ENCODE assay signal across 18 mouse cellular contexts in the genomic region with DNA sequence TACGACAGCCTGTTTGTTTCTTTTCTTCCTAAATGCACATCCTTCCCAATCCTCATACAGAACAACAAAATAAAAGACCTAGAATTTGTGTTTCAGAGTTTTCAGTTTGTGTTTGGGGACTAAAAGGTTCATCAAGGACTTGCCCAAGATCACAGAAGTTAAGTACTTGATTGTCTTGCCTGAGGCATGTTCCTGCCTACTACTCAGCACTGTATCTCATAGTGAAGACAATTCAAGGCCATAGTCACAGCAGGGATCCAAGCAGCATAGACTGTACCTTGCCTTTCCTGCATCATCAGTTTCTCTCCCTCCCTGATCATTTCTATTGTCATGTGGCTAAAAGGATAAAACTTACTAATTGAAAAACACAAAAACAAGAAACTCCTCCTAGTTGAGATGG.
"Had no signal": no experiment of that assay in that cellular context is flagged by ENCODE, and none has a peak within 500 bp of the region (broad histone marks: within the 10 kb centered on the region; RNA-seq: fewer than 3 reads in every experiment).

No protein-coding gene starts in this region.

- H3K9me3 ChIP-seq: limb, embryonic 15.5 days; liver, embryonic 13.5 days; neural tube, embryonic 12.5 days; neural tube, embryonic 15.5 days; stomach, embryonic 15.5 days had no signal

- H3K9ac ChIP-seq: limb, embryonic 12.5 days; limb, embryonic 15.5 days; liver, embryonic 13.5 days; neural tube, embryonic 12.5 days; neural tube, embryonic 15.5 days; stomach, embryonic 15.5 days had no signal

- DNase-seq: kidney, postnatal 36 days; left cerebral cortex, postnatal 4 days; liver, embryonic 13.5 days; lung, adult 2 months; lung, postnatal 14 days; lung, postnatal 4 days; midbrain, embryonic 14.5 days; retina, postnatal 1 day; right cerebral cortex, postnatal 25 days; spleen, adult 18-20 months; thymus, postnatal 25 days had no signal

- H3K4me3 ChIP-seq: limb, embryonic 12.5 days; limb, embryonic 15.5 days; liver, embryonic 13.5 days; neural tube, embryonic 12.5 days; neural tube, embryonic 15.5 days; stomach, embryonic 15.5 days had no signal

- H3K27me3 ChIP-seq: limb, embryonic 12.5 days; limb, embryonic 15.5 days; liver, embryonic 13.5 days; neural tube, embryonic 12.5 days; neural tube, embryonic 15.5 days; stomach, embryonic 15.5 days had no signal

- H3K4me1 ChIP-seq: limb, embryonic 12.5 days; limb, embryonic 15.5 days; liver, embryonic 13.5 days; neural tube, embryonic 12.5 days; neural tube, embryonic 15.5 days; stomach, embryonic 15.5 days had no signal

- H3K27ac ChIP-seq: kidney, postnatal 0 days; limb, embryonic 12.5 days; limb, embryonic 15.5 days; liver, embryonic 13.5 days; neural tube, embryonic 12.5 days; neural tube, embryonic 15.5 days; stomach, embryonic 15.5 days had no signal

- H3K4me2 ChIP-seq: limb, embryonic 12.5 days; limb, embryonic 15.5 days; liver, embryonic 13.5 days; midbrain, embryonic 11.5 days; neural tube, embryonic 12.5 days; neural tube, embryonic 15.5 days; stomach, embryonic 15.5 days had no signal

- H3K36me3 ChIP-seq: neural tube, embryonic 12.5 days; neural tube, embryonic 15.5 days; stomach, embryonic 15.5 days had no signal
